Mouse (Mus musculus): ENCODE measurements at regions not wholly inside any gene's neighbourhood (a gene's known extent, or its start where the extent isn't known, plus 50 kb on each side); places are given as distances from the start of the nearest gene placed in this dataset.

- no peaks in the 10 kb centered on the region for H3K36me3 ChIP-seq (ENCODE audit: control insufficient read depth, insufficient read depth, low read length)
- TF ChIP-seq POLR2A (IDR thresholded peaks at IDR 0.05; ENCODE audit: extremely low read depth, insufficient read depth, low read length) = no peak
- no peak for TF ChIP-seq CTCF (IDR thresholded peaks at IDR 0.05; ENCODE audit: low read depth, low read length)
- H3K4me1 ChIP-seq (ENCODE audit: control insufficient read depth, insufficient read depth, low read length) = no peaks in the 10 kb centered on the region
- 64% methylated on average over 15 of the region's 15 CpGs for WGBS
- H3K27me3 ChIP-seq (ENCODE audit: control insufficient read depth, insufficient read depth, low read length) = no peaks in the 10 kb centered on the region
- no peak for DNase-seq (ENCODE audit: extremely low read depth, low read depth, low spot score)
- H3K4me3 ChIP-seq (ENCODE audit: insufficient read depth, low read depth, low read length) = no peak overlapping the region
- H3K79me2 ChIP-seq (ENCODE audit: control insufficient read depth, insufficient read depth, low read length) = no peaks in the 10 kb centered on the region
- no peak overlapping the region for H3K9ac ChIP-seq (ENCODE audit: low read depth, low read length)
- no peak overlapping the region for H3K27ac ChIP-seq (replicated peaks; ENCODE audit: insufficient read depth, low read depth, low read length)
Measured at GRCm38 (mm10) chr3:9159073-9159472, 450.8 kb downstream of the Zfp704 start.

DNA sequence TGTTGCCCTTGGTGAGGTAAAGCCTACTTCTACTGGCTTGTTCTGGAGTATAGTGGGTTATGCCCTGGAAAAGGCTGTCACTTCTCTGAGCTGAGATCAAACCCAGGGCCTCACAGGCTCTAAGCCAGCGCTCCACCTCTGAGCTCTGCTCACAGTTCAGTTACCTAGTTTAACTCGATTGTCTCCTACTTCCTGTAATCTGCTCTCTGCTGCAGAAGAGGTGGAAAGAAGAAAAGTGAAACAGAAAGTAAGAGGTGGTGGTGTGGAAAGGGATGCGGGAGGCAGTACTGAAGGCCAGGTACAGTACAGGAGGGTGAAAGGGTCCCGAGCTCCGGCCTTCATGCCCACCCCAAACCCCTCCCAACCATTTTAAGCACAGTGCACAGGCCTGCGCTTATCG lies 455.7 kb downstream of the Zfp704 start:
- Histone ChIP-seq H3K4me1 (ENCODE audit: control insufficient read depth, insufficient read depth, low read length) (no peaks in the 10 kb centered on the region), H3K27me3 (ENCODE audit: control insufficient read depth, insufficient read depth, low read length) (no peaks in the 10 kb centered on the region), H3K4me3 (ENCODE audit: insufficient read depth, low read depth, low read length) (no peak overlapping the region), H3K36me3 (ENCODE audit: control insufficient read depth, insufficient read depth, low read length) (no peaks in the 10 kb centered on the region), H3K79me2 (ENCODE audit: control insufficient read depth, insufficient read depth, low read length) (no peaks in the 10 kb centered on the region), H3K9ac (ENCODE audit: low read depth, low read length) (no peak overlapping the region), H3K27ac (replicated peaks; ENCODE audit: insufficient read depth, low read depth, low read length) (no peak overlapping the region)
- 76% methylated on average over 7 of the region's 7 CpGs for WGBS
- no peak for TF ChIP-seq CTCF (IDR thresholded peaks at IDR 0.05; ENCODE audit: low read depth, low read length)
- TF ChIP-seq POLR2A (IDR thresholded peaks at IDR 0.05; ENCODE audit: extremely low read depth, insufficient read depth, low read length) = no peak
- no peak for DNase-seq (ENCODE audit: extremely low read depth, low read depth, low spot score)

DNA sequence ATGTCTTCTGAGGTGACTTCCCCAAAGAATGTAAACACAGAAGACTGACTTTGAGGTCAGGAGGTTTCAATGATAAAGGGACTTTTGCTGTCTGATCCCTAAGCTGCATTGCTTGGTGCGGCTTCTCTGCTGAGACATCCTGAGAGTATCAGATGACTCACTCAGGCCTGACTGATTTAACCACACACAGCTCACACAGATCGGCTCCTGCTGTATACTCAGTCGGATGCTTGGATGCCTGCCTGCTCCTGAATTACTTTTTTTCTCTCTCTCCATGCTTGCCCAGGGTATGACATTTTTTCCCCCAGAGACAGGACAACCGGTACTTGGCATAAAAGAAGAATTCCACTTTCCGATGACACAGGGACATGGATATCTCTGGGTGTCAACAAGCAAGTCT lies 456.2 kb downstream of the Zfp704 start:
- Histone ChIP-seq H3K36me3 (ENCODE audit: control insufficient read depth, insufficient read depth, low read length) (no peaks in the 10 kb centered on the region), H3K4me3 (ENCODE audit: insufficient read depth, low read depth, low read length) (no peak overlapping the region), H3K79me2 (ENCODE audit: control insufficient read depth, insufficient read depth, low read length) (no peaks in the 10 kb centered on the region), H3K9ac (ENCODE audit: low read depth, low read length) (no peak overlapping the region), H3K27me3 (ENCODE audit: control insufficient read depth, insufficient read depth, low read length) (no peaks in the 10 kb centered on the region), H3K27ac (replicated peaks; ENCODE audit: insufficient read depth, low read depth, low read length) (no peak overlapping the region), H3K4me1 (ENCODE audit: control insufficient read depth, insufficient read depth, low read length) (no peaks in the 10 kb centered on the region)
- TF ChIP-seq CTCF (IDR thresholded peaks at IDR 0.05; ENCODE audit: low read depth, low read length) = no peak
- no peak for TF ChIP-seq POLR2A (IDR thresholded peaks at IDR 0.05; ENCODE audit: extremely low read depth, insufficient read depth, low read length)
- DNase-seq (ENCODE audit: extremely low read depth, low read depth, low spot score) = no peak
- WGBS = 58% methylated on average over 5 of the region's 5 CpGs

- no peak for TF ChIP-seq POLR2A (IDR thresholded peaks at IDR 0.05; ENCODE audit: extremely low read depth, insufficient read depth, low read length)
- TF ChIP-seq CTCF (IDR thresholded peaks at IDR 0.05; ENCODE audit: low read depth, low read length) = no peak
- no peak for DNase-seq (ENCODE audit: extremely low read depth, low read depth, low spot score)
- Histone ChIP-seq H3K36me3 (ENCODE audit: control insufficient read depth, insufficient read depth, low read length) (no peaks in the 10 kb centered on the region), H3K27me3 (ENCODE audit: control insufficient read depth, insufficient read depth, low read length) (no peaks in the 10 kb centered on the region), H3K9ac (ENCODE audit: low read depth, low read length) (no peak overlapping the region), H3K27ac (replicated peaks; ENCODE audit: insufficient read depth, low read depth, low read length) (no peak overlapping the region), H3K4me3 (ENCODE audit: insufficient read depth, low read depth, low read length) (no peak overlapping the region), H3K4me1 (ENCODE audit: control insufficient read depth, insufficient read depth, low read length) (no peaks in the 10 kb centered on the region), H3K79me2 (ENCODE audit: control insufficient read depth, insufficient read depth, low read length) (no peaks in the 10 kb centered on the region)
- WGBS = 39% methylated on average over 1 of the region's 1 CpGs
Measured at GRCm38 (mm10) chr3:9152256-9152655, 457.6 kb downstream of the Zfp704 start.

DNA sequence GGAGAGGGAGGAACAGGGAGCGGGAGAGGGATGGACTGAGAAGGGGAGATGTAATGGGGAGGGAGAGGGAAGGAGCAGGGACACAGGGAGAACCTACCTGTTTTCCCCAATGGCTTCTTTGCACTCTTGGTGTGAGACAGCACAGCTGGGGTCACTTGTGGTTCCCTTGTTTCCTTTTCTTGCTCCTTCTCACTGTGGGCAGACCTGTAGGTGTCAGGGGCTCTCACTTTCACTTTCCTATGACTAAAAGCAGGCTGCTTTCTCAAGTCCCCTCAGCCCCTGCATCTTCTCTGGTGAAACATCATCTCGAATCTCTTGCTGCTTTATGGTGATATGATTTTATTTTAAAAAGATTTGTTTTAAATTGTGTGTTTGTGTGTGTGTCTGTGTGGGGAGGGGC lies 458.3 kb downstream of the Zfp704 start:
- no peaks in the 10 kb centered on the region for H3K36me3 ChIP-seq (ENCODE audit: control insufficient read depth, insufficient read depth, low read length)
- H3K27me3 ChIP-seq (ENCODE audit: control insufficient read depth, insufficient read depth, low read length) = no peaks in the 10 kb centered on the region
- H3K9ac ChIP-seq (ENCODE audit: low read depth, low read length) = no peak overlapping the region
- no peak for DNase-seq (ENCODE audit: extremely low read depth, low read depth, low spot score)
- no peaks in the 10 kb centered on the region for H3K79me2 ChIP-seq (ENCODE audit: control insufficient read depth, insufficient read depth, low read length)
- no peak overlapping the region for H3K4me3 ChIP-seq (ENCODE audit: insufficient read depth, low read depth, low read length)
- H3K4me1 ChIP-seq (ENCODE audit: control insufficient read depth, insufficient read depth, low read length) = no peaks in the 10 kb centered on the region
- no peak overlapping the region for H3K27ac ChIP-seq (replicated peaks; ENCODE audit: insufficient read depth, low read depth, low read length)
- WGBS = 63% methylated on average over 2 of the region's 2 CpGs
- TF ChIP-seq POLR2A (IDR thresholded peaks at IDR 0.05; ENCODE audit: extremely low read depth, insufficient read depth, low read length) (no peak), CTCF (IDR thresholded peaks at IDR 0.05; ENCODE audit: low read depth, low read length) (no peak)

GRCm38 (mm10) chr3:9148605-9149004 lies 461.3 kb downstream of the Zfp704 start:
- no peaks in the 10 kb centered on the region for H3K36me3 ChIP-seq (ENCODE audit: control insufficient read depth, insufficient read depth, low read length)
- H3K9ac ChIP-seq (ENCODE audit: low read depth, low read length) = no peak overlapping the region
- H3K27ac ChIP-seq (replicated peaks; ENCODE audit: insufficient read depth, low read depth, low read length) = no peak overlapping the region
- H3K27me3 ChIP-seq (ENCODE audit: control insufficient read depth, insufficient read depth, low read length) = no peaks in the 10 kb centered on the region
- H3K4me1 ChIP-seq (ENCODE audit: control insufficient read depth, insufficient read depth, low read length) = no peaks in the 10 kb centered on the region
- H3K79me2 ChIP-seq (ENCODE audit: control insufficient read depth, insufficient read depth, low read length) = no peaks in the 10 kb centered on the region
- WGBS = 79% methylated on average over 5 of the region's 5 CpGs
- H3K4me3 ChIP-seq (ENCODE audit: insufficient read depth, low read depth, low read length) = no peak overlapping the region
- TF ChIP-seq POLR2A (IDR thresholded peaks at IDR 0.05; ENCODE audit: extremely low read depth, insufficient read depth, low read length) (no peak), CTCF (IDR thresholded peaks at IDR 0.05; ENCODE audit: low read depth, low read length) (no peak)
- no peak for DNase-seq (ENCODE audit: extremely low read depth, low read depth, low spot score)

Data from liver, adult 2 months (tissue).